Mouse (Mus musculus): ENCODE results near the gene AI854703. TPM values are rescaled to one million over a fixed set of nuclear protein-coding genes. Genes with fewer than 3 reads are reported as not detected.
A peak's percentile ranks its signal among the peaks of the same experiment; 100 is the strongest.
"Not testable (repeated sequence)": the region's sequence is repeated elsewhere in the genome, so short reads cannot be mapped to it uniquely, and the experiment has no call there.

AI854703 gene
- total RNA-seq, 2 experiments from 2014 or later: 0.08 to 0.64 TPM

DNA sequence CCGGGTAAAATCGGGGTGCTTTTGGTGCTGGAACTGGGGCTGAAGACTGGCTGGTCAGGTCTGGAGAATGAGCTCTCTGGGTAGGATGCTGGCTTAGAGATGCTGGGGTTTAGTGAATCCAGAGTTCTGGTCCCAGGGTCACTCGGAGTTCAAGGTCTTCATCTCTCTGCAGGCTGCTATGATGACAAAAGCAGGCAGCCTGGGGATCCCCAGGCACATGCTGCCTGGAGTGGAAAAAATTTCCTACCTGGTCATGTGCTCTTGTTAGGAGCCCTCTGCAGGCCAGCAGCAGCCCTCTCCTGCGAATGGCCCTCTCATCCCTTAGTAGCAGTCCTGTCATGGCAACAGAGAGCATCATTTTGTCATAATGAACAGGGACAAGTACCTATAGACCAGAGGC lies 13.1 kb upstream of the AI854703 start:
- ATAC-seq (replicated peaks; ENCODE audit: poor library complexity): no peak

DNA sequence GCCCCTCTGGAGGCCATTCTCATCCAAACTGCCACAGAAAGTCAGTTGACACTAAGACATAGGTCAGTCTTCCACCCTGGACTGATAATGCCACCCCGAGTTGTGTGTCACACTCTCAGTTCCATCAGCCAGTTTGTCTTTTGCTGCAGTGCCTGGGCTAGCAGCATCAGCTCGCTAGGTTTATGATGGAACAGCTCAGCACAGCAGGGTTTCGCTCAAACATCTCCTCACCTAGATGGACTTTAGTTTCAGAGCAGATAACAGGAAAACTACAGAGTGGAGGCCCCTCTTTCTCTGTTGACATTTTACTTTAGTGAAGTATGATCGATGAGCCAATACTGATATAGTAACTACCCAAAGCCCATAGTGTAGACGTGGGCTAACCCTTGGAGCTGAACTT lies 11.8 kb upstream of the AI854703 start:
- ATAC-seq (replicated peaks; ENCODE audit: poor library complexity): no peak

DNA sequence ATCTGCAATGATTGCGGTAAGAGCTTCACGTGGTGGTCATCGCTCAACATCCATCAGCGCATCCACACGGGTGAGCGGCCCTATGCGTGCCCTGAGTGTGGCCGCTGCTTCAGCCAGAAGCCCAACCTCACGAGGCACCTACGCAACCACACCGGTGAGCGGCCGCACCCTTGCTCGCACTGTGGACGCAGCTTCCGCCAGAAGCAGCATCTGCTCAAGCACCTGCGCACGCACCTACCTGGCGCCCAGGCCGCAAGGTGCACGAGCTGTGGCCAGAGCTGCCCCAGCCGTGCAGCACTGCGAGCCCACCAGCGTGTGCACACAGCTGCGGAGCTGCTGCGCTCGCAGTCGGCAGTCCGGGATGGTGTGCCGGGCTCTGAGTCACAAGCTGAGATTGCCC lies 6.5 kb upstream of the AI854703 start:
- no peak for ATAC-seq (replicated peaks; ENCODE audit: poor library complexity)

DNA sequence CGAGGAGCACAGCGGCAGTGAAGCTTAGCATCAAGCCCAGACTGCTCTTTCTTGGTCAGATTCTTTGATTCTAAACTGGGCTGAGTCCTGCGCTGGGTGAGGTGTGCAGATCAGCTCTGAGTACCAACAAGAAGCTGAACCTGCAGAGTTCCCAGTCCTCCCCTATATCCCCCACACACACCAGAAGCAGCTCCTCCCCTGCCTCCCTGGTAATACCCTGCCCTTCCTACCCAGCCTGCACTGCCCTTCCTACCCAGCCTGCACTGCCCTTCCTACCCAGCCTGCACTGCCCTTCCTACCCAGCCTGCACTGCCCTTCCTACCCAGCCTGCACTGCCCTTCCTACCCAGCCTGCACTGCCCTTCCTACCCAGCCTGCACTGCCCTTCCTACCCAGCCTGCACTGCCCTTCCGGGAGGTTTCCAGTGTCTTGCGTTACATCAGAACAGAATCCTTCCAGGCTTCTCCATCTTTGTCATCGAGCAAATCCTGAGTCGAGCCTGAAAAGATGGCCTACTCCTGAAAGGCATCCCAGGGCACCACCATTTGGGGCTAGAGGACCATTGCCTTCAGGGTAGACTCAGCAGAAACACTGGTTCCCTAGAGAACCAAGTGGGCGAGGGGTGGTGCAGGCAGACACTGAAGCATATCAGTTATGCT lies 4.2 kb upstream of the AI854703 start:
- ATAC-seq (replicated peaks; ENCODE audit: poor library complexity): not testable (repeated sequence)

DNA sequence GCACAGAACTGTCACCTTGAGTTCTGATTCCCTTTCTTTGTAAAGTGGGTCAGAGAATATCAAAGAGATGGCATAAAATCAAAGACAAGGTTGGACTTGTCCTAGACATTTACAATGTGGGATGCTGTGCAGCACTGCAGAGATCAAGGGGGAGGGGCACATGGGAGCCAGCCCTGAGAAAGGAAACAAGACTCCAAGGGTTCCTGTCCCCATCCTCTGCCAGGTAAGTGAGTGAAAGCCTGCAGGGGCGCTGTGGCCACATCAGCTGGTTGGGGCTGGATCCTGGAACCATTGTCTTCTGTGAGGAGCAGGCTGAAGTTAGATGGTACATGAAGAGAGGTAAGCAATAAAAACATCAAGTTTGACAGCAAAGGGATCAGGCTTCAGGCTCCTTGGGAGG lies 3.1 kb upstream of the AI854703 start:
- no peak for ATAC-seq (replicated peaks; ENCODE audit: poor library complexity)

DNA sequence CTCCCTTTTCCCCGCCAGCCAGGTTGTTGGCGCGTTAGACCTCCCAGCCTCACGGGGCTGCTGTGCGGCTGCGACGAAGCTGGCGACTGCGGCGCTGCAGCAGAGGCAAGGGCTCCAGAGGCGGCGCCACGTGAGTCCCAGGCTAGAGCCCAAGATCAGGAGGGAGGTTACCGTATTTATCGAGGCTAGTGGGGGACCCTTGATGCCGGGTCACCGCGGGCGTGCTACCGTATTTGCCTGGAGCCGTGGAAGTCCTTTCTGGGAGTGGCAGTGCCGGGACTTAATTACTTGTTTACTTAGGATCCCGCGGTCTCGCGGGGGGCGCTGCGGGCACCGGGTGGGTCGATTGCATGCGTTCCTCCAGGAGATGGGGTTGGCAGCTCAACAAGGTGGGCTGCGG lies 420 bp downstream of the AI854703 start:
- peak; percentile 83 for ATAC-seq (replicated peaks; ENCODE audit: poor library complexity)

DNA sequence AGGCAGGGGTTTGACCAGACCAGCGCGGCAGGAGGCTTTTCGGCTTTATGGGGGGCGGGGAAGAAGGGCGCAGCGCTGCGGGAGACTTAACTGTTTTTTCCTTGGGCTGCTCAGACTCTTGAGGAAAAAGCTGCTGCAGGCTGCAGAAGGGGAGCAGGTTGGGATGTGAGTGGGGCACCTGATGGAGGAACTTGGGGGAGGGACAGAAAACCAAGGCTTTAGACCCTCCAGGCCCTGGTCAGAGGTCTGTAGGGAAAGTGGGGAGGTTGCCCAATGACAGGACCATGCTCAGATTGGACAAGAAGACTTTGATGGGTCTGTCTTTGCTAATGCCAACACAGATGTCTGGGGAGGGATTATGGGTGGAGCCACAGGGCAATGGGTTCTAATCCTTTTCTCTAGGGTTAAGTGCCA lies 954 bp downstream of the AI854703 start:
- no peak for ATAC-seq (replicated peaks; ENCODE audit: poor library complexity)

DNA sequence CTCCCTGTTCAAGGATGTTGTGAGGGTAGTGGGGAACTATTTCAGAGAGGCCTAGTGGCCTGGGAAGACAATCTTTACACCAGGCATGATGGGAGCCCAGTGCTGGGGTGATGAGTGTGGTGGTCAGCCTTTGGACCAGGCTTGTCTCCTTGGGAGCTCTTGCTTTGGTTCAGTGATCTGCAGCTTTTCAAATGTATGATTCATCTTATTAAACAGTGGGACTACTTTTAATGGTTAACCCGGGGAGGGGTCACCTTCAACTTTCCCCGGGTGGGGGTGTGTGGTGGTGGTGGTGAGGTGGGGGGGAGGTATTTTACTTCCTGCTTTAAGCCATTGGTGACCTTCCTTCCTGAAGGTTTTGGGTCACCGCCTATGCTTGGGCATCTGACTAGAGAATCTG lies 1.8 kb downstream of the AI854703 start:
- no peak for ATAC-seq (replicated peaks; ENCODE audit: poor library complexity)

DNA sequence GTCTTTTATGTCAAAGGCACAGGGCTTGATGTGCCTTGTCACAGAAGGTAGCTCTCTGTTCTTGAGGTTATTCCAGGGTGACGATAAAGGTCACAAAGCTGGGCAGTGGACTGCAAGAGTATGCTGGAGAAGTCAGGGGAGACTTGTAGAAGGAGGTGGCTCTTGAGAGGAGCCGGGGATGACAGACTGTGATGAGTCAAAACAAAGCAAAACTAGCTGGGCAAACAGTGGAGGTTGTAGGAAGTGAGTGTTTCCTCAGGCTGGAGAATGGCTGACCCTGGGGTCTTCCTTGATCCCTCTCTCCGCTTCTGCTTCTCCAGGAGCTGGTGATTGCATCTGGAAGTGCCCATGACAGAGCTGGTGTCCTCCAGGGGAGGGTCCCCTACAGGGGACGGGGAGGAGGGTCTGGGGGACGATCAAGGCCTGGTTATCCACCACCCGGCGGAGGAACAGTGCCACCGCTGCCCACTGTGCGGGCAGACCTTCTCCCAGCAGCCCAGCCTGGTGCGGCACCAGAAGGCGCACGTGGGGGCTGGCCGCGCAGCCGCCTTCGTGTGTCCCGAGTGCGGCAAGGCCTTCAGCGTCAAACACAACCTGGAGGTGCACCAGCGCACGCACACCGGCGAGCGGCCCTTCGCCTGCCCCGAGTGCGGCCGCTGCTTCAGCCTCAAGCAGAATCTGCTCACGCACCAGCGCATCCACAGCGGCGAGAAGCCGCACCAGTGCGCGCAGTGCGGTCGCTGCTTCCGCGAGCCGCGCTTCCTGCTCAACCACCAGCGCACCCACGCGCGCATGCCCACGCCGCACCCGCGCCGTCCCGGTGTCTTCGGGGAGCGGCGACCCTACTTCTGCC lies 2.5 kb downstream of the AI854703 start:
- peak; percentile 30; the same call in 1 of the 2 replicates for ATAC-seq (replicated peaks; ENCODE audit: poor library complexity)

DNA sequence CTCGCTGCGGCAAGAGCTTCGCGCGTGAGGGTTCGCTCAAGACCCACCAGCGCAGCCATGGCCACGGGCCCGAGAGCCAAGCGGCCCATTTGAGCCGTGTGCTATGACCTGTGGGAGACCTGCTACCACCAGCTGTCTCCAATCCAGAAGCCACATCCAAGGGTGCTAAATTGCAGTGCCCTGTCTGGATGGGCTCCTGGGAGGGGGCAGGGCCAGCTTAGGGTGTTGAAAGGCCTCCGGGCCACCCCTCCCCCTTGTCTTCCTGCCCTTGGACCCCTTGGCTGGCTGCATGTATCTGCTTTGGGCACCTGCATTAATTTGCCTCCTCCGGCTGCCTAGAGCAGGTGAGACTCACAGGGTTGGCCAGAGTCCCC lies 3.1 kb downstream of the AI854703 start:
- ATAC-seq (replicated peaks; ENCODE audit: poor library complexity): peak; percentile 3; the same call in 1 of the 2 replicates

DNA sequence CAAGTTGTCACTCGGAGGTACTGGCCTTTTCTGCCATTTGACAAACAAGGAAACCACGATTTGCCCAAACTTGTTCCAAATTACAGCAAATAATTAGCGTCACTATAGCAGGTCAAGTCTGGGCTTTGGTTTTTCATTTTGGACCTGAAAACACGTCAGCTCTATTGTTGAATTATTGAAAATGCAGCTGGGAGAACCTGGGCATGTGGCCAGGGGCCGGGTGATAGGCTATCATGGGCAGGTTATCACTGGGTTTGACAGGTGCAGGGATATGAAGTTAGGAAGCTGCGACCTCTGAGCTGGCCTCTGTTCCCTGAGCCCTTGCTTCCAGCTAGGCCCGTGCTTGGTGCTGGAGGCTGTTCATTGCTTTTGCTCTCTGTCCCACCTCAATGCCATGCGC lies 4.3 kb downstream of the AI854703 start:
- ATAC-seq (replicated peaks; ENCODE audit: poor library complexity): no peak

DNA sequence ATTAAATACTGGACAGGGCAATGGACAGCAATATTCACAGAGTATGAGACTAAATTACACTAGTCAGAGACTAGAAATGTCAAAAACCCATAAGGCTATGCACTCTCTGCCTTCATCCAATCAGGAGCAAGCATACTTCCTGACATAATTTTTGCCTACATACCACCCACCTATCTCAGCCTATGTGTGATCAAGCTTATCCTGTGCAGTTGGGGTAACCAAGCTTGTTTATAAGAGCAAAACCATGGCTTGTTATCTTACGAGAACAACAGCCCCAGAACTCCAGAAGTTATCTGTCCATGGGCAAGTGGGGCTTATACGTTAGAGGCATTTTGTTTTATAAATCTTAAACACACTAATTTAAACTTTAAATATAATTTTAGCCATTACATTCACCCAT lies 8.5 kb downstream of the AI854703 start:
- peak; percentile 95 for ATAC-seq (replicated peaks; ENCODE audit: poor library complexity)

DNA sequence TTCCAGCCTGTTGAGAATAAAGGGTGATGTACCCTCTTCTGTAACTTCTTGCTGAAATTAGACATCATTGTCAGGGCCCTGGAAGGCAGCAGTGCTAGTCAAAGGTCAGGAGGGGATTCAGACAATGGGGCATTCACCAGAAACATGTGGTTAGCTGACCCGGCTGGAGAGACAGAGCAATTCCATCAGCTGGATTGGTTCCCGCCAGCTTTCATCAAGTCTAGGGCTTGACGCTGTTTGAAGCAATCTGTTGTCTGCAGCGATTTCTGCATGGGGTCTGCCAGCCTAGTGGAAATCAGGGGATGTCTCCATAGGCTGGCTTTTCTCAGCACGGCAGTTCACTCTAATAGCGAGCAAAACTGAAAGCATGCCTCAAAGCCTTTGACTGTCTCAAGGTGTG lies 10.0 kb downstream of the AI854703 start:
- no peak for ATAC-seq (replicated peaks; ENCODE audit: poor library complexity)

DNA sequence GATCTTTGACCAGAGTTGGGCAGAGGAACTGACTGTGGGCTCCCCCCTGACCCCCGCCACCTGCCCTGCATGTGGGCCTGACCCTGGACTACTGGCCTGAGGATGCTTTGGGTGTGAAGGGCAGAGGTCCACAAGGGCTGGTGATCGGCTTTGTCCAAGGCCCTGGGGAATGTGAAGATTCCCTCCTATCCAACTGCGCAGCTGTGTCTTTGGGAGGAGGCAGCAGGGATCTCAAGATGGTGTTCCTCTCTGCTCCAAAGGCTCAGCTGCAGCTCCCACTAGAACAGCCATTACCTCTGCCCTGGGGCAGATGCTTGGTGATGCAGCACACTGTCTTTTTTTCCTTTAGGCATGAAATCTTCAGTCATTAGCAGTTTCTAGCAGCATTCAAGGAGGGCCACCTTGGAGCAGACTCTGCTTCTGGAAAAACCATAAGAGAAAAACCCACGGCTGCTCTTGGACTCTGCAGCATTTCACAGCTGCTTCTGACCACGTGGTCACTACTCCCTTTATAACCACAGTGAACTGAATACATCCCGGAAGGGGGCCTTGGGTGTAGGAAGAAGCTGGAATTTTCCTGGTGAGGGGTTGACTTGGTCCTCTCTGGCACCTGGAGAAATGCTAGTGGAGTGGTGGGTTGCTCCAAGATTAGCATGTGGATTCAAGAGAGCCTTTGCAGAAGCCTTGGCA lies 11.4 kb downstream of the AI854703 start:
- ATAC-seq (replicated peaks; ENCODE audit: poor library complexity): no peak

DNA sequence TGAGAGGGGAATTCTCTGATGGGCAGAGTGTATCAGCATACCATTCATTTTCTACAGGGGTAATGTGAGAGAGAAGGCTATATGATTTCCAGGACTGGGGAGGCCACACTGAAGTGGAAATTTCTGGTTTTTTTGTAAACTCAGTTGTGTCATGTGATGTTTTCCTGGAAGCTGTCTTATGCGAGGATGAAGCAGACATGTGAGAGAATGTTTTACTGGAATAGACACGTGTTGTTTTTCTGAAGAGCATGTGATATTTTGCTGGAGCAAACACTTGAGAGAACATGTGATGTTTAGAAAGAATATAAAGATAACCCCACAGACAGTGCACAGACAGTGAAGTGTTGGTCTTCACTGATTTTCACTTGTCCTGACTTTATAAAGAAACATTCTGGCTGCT lies 12.0 kb downstream of the AI854703 start:
- no peak for ATAC-seq (replicated peaks; ENCODE audit: poor library complexity)

DNA sequence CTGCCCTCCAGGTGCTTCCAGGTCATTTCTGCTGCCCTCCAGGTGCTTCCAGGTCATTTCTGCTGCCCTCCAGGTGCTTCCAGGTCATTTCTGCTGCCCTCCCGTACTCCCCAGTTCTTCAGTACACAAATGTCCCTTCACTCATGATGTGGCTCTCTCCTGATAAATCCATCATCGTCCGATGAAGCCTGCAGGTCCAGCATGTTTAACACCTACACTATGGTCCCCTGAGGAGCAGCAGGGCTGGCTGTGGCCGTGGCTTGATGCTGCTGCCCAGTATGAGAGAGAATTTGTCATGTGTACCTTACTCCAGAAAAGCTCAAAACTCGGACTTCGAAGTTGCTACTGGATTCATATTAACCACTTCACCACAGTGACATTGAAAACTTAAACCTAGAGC lies 14.8 kb downstream of the AI854703 start:
- no peak for ATAC-seq (replicated peaks; ENCODE audit: poor library complexity)

DNA sequence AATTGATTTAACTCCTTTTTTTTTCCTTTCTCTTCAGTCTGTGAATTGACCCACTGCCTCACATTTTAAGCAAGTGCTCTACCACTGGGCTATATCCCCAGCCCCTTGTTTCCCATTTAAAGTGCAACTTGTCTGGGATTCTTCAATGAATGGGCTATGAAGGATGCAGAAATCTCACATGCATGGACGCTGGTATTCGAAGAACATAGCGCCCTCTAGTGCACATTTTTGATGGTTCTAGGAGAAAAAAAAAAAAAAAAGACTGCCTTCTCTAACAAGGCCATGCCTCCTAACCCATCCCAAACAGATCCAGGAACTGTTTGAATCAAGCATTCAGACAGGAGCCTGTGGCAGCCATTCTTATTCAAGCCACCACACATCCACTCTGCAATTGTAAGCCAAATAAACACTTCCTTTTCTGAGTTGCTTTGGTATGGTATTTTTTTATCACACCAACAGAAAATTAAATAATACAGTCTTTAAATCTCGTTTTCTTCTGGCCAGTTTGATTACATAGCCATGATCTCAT lies 16.3 kb downstream of the AI854703 start:
- ATAC-seq (replicated peaks; ENCODE audit: poor library complexity): peak; percentile 68

DNA sequence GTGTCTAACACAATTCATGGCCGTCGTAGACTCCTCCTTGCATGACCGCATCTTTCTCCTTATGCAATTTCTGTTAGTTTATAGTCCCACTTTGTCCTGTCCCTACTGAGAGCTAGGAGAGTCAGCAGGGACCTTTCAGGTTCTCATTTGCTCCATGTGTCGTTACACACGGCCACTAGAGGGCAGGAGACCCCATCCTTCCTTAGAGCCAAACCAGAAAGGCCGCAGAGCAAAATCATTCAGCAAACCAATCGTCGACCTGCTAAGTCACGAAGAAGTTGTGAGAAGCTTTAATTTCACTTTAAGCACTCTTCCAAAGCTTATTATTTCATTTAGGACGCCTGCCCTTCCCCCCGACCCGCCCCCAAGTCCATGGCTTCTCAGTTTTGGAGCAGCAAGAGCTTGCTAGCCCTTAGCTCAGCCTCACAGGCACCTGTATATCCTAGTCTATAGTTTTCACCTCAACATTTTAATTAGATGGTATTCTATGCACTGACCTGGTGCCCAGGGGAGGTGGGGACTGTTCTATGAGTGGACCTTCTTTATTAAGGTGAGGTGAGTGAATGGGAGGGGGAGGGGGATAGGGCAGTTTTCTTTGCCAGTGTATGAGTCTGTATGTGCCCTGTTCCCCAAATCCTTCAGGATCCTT lies 19.2 kb downstream of the AI854703 start:
- ATAC-seq (replicated peaks; ENCODE audit: poor library complexity): peak; percentile 87

DNA sequence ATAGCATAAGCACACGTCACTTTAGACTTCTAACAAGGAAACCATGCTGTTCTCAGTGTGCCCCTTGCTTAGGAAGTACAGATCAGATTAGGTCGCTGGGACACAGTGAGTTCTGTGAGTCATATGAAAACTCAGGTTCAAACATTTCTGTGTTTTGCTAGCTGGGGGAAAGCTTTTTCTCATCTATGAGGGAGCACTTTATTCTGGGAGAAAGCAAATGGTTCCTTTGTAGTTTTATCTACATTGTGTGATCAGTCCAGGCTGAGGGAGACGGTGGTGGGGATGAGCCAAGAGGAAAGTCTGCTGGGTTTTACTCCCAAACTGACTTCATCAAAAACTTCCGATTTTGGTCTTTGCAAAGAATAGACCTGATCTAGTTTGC lies 19.7 kb downstream of the AI854703 start:
- no peak for ATAC-seq (replicated peaks; ENCODE audit: poor library complexity)

DNA sequence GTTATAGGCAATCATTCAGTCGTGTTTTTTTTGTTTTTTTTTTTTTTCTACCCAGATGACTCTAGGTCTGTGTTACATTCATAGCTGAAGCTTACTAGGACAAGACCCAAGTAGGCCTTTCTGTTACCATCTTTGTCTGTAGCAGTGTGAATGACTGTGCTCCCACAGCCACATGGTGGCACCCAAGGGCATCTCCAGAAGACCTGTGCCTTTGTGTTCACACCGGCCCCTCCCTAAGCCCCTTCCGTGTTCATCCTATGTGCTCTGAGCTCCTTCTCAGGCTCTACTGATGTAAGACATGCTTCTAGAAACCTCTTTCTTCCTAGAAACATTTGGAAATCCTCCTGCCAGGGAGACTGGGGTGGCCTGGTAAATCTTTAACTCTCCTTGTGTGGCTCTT lies 20.4 kb downstream of the AI854703 start, which contains the start of gene Gimap8:
Gene Gimap8, plus strand, starts transcription at position 240 of the 400 bp plus-strand sequence.
- ATAC-seq (replicated peaks; ENCODE audit: poor library complexity): peak; percentile 91

DNA sequence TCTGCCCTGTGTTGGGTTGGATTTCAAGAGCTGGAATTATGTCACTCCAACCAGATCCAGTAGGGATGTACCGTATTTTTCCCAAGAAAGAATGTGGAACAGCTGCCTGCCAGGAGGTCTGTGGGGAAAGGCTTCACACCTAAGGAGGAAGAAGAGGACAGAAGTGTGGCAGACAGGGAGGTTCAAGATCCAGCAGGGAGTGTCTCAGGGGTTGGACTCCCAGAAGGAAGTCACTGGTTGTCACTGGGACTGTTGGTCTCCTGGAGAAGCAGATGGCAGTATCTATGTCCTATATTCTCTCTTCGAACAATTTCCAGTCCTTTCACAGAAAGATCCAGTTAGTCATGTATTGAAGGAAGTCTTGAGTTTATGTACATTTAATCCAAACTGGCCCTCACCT lies 21.0 kb downstream of the AI854703 start:
- ATAC-seq (replicated peaks; ENCODE audit: poor library complexity): no peak

Measured in megakaryocyte progenitor cell, adult 5-6 weeks (primary cell).